Mouse (Mus musculus) frontal cortex, adult (tissue): ENCODE measurements at regions not wholly inside any gene's neighbourhood (a gene's known extent, or its start where the extent isn't known, plus 50 kb on each side); places are given as distances from the start of the nearest gene placed in this dataset.

Experiments used
- ATAC-seq: cut with Nextera tagmentation; 2 replicates; pipeline ENCODE4 v1.9.2; 2017; ENCODE audit warnings: mild to moderate bottlenecking, moderate library complexity, mixed read lengths; ENCODE audit not compliant: low TSS enrichment

GRCm38 (mm10) chr1:194334752-194335719 lies 283.0 kb upstream of the Plxna2 start:
- ATAC-seq = peak; percentile 96

GRCm38 (mm10) chr1:194332639-194333038 lies 285.4 kb upstream of the Plxna2 start:
- no peak for ATAC-seq

- no peak for ATAC-seq
These were observed 287.5 kb upstream of the Plxna2 start for GRCm38 (mm10) chr1:194330471-194330870.

- ATAC-seq = no peak
These were observed 297.5 kb upstream of the Plxna2 start for GRCm38 (mm10) chr1:194320320-194321036.

DNA sequence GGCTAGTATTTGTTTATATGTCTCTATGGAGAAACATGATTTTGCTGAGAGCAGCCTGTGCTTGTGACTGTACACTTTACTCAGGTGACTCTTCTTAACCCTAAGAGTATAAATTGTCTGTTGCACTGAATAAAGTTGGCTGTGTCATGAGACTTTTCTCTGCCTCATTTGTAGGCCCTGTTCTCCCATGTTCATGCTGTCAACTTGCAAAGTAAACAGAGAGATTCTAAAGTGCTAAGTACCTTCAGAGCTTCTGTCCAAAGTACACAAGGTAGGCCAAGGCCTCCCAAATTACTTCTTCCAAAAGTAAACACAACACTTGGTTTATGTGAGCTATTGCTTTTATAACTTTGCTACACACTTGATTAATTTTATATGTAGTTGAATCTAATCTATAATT lies 299.7 kb upstream of the Plxna2 start:
- no peak for ATAC-seq

DNA sequence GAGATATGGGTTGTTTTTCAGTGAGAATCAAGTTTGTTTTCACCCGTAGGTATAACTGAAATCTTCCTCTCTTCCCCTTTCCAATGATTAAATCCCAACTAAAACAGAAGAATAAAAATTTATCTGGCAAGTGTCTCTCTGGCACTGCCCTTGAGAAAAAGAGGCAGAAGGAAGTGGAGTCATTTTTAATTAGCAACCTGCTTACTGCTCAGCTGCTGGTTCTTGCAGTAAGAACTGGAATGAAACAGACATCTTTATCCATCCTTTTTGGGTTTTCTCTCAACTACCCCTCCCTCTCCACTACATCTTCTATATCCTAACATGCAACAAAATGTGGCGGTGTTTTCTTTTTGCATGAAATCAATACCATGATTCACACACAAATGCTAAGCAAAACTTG lies 302.4 kb upstream of the Plxna2 start:
- no peak for ATAC-seq

GRCm38 (mm10) chr1:194310373-194310772 lies 307.6 kb upstream of the Plxna2 start:
- ATAC-seq = no peak

- ATAC-seq = no peak
These were observed 309.4 kb upstream of the Plxna2 start for GRCm38 (mm10) chr1:194308648-194309047.

- no peak for ATAC-seq
These were observed 314.1 kb upstream of the Plxna2 start for GRCm38 (mm10) chr1:194303951-194304350.

DNA sequence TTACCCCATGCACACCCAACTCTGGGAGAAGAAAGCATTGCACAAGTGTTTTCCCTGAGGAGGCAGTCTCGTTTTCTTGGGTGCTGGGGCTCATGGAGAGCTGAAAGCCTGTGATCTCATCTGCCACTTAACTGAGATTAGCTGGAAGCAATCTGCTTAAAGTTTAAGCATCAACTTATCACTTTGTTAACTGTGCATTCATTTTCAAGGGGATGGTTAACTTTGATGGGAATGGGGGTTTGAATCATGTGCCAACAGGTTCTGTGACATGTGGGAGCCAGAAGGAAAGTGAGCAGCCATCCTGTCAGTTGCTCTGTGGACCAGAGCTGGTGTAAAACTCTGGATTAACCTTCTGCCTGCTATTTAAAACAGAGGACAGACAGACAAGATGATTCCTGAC lies 315.2 kb upstream of the Plxna2 start:
- ATAC-seq = no peak

DNA sequence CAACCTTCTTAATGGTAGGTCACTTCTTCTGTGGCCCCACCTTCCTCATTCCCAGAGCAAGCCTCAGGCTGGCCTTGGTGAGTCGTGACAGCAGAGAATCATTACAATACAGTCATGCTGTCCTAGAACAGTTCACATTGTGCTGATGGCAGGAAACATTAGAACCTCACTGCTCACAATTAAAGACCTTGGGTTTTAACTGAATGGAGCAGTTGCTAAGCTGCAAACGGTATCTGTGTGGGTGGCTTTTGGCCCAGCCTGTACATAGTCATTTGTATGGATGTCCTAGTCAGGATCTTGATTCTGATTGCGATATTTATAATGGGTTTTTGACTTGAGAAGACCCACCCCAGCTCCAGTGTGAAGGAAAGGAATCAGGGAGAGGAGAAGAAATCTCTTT lies 336.1 kb upstream of the Plxna2 start:
- ATAC-seq = no peak

DNA sequence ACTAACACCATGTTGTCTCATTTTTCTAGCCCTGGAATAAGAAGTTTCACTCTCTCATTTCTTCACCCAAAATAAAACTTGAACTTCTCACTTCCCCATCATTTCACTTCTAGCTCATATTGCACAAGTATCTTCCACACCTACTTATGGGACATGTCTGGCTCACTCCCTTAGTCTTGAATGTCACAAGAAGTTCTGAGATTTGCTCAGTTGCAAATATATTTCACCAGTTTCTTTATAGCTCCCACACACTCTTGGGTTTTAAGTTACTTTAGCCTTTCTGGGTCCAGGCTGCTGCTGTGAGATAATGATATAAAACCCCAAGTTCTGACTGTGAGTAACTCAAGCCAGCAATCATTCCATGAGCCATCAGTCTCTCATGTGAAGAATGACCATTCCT lies 350.0 kb upstream of the Plxna2 start:
- peak; percentile 93 for ATAC-seq

- no peak for ATAC-seq
These were observed 355.6 kb upstream of the Plxna2 start for GRCm38 (mm10) chr1:194262374-194262773.

- no peak for ATAC-seq
These were observed 358.1 kb upstream of the Plxna2 start for GRCm38 (mm10) chr1:194259957-194260356.

- no peak for ATAC-seq
These were observed 373.1 kb upstream of the Plxna2 start for GRCm38 (mm10) chr1:194244776-194245366.

- ATAC-seq = no peak
These were observed 376.9 kb upstream of the Plxna2 start for GRCm38 (mm10) chr1:194241111-194241510.

- peak; percentile 86 for ATAC-seq
These were observed 386.8 kb upstream of the Plxna2 start for GRCm38 (mm10) chr1:194231206-194231605.

- ATAC-seq = peak; percentile 3; the same call in 1 of the 2 replicates
These were observed 391.4 kb upstream of the Plxna2 start for GRCm38 (mm10) chr1:194226550-194227160.

GRCm38 (mm10) chr1:194225786-194226185 lies 392.2 kb upstream of the Plxna2 start:
- ATAC-seq = no peak

DNA sequence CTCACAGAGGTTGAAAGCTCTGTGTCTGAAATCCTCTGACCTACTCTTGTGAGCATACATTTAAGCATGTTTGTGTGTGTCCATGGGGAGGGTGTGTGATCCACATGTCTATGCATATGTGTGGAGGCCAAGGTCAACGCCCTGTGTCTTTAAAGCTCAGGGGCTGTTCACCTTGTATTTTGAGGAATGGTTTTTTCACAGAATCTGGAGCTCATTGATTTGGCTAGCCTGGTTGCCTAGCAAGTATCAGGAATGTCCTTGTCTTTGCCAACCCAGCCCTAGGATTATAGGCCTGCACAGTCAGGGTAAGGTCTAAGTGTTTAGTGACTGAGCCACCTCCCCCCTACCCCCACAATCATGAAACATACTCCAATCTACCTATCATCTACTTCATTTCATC lies 394.0 kb upstream of the Plxna2 start:
- ATAC-seq = no peak

GRCm38 (mm10) chr1:194223610-194224009 lies 394.4 kb upstream of the Plxna2 start:
- no peak for ATAC-seq

DNA sequence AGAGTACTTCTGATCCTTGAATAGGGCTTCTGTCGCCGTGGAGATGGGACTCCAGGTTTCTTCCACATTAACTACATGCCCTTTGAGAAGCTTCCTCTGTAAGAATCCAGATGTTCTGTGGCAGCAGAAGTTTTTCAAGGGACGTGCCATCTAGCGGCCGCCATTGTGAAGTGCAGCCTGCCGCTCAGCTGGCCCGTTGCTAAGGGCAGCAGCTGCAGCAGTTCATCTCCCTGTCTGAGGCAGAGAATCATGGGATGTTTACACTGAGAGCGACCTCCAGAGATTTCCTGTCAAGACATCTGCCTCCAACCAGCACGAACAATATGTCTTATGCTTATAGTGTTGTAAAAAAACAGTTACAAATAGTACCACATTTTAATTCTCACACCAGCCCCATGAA lies 395.0 kb upstream of the Plxna2 start:
- ATAC-seq = peak; percentile 77
